Mouse (Mus musculus) bone marrow macrophage, adult 2 months (primary cell): ENCODE measurements around the gene H2-K1.

ENCODE experiments used
- CTCF ChIP-seq: IDR thresholded peaks from 2 replicates; pipeline ENCODE4 v1.5.1; 2012; ENCODE audit warnings: low read depth, mild to moderate bottlenecking, low read length, moderate library complexity
- POLR2A ChIP-seq: IDR thresholded peaks from 2 replicates; pipeline ENCODE4 v1.6.1; 2012; ENCODE audit warnings: mild to moderate bottlenecking, low read depth, low read length, borderline replicate concordance

- TF ChIP-seq CTCF (no peak), POLR2A (no peak; the same call in 1 of the 2 replicates)
Observed at GRCm38 (mm10) chr17:33954646-33955554, 45.2 kb downstream of the H2-K1 start.
